Mouse (Mus musculus) macrophage (primary cell): ENCODE data around the gene Dixdc1. TPM values are rescaled to one million over a fixed set of nuclear protein-coding genes. Genes with fewer than 3 reads are reported as not detected.

Experiments
- H3K27ac ChIP-seq: fragments of 350-480 bp; formaldehyde crosslinking; 2 replicates; pipeline ENCODE4 v1.9.0; 2021
- H3K36me3 ChIP-seq: fragments of 350-480 bp; formaldehyde crosslinking; 2 replicates; pipeline ENCODE4 v1.9.0; 2021; ENCODE audit errors: inconsistent target
- H3K4me3 ChIP-seq: fragments of 350-480 bp; formaldehyde crosslinking; 2 replicates; pipeline ENCODE4 v1.9.0; 2021; ENCODE audit errors: inconsistent target
- H3K79me2 ChIP-seq: fragments of 350-480 bp; formaldehyde crosslinking; 2 replicates; pipeline ENCODE4 v1.9.0; 2021; ENCODE audit errors: inconsistent target
- WGBS: methylation state at CpG from one replicate; pipeline ENCODE4 v1.1.7; 2026; ENCODE audit warnings: inconsistent platforms; ENCODE audit not compliant: missing documents; 5-methylcytosine and 5-hydroxymethylcytosine counted together
- polyA plus RNA-seq: library from polyadenylated mRNA; stranded (reverse); fragments of 250-400 nt; gene quantifications from 3 replicates; pipeline ENCODE4 v1.2.4, GENCODE M21; 2018; ENCODE audit warnings: inconsistent platforms

Gene Dixdc1
- polyA plus RNA-seq, 1 experiment from 2014 or later = 0.03 TPM

DNA sequence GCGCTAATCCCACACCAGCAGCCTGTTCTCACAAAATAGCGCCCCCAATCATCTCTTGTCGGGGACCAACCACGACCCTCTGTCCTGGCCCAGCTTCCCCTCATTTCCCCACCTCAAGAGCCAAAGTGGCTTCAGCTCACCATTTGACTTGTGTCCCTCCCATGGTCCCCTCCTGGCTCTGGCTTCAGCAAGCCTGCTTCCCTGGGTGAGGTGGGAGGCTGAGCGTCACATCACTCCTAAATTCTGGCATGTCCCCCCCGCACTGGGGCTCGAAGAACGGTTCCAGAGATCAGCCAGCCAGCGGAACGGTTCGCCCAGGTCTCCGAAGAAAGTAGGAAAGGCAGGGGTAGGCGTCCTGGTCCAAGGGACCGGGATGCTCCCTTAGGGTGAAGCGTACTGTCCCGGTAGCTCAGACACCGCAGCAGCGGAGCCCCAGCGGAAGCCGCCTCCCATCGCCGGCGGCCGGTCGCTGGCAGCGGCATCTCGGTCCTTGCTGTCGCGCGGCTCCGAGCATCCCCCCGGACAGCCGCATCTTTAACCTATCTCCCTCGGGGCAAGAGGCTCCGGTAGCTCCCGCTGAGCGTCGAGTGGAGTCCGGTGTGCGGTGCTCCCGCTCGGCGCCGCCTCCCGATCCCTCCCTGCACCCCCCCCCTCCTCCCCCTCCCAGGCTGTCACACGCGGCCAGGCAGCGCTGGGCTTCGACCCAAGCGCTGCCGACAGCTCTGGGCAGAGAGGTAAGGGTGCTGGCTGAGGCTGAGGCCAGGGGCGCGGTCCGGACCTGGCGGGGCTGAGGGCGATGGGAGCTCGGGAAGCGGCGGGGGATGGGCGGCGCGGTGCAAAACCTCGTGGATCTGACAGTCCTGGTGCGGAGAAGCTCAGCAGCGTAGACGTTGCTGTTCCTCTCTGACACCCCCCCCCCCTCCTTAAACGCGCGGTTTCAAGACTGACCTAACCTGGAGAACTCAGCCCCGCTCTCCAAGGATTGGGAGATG is 40.6 kb downstream of the Dixdc1 start:
- Histone ChIP-seq H3K79me2 (no peaks in the 10 kb centered on the region), H3K36me3 (no peaks in the 10 kb centered on the region), H3K4me3 (no peak overlapping the region), H3K27ac (no peak overlapping the region)
- WGBS = 3% methylated on average over 63 of the region's 70 CpGs

DNA sequence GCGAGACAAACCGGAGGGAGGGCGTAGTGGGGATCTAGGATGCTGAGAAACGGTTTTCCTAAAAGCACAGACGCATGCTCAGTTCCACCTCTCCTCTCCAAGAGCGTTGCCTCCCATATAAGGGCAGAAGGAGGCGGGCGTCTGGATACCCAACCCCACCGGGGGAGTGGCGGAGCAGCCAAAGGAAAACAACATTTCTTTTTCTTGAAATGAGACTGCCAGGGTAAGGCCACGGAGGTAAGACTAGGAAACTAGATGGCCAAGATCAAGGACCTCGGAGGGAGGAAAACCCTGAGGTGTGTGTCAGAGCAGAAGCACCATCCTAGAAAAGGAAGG is 41.6 kb downstream of the Dixdc1 start:
- no peaks in the 10 kb centered on the region for H3K36me3 ChIP-seq
- H3K4me3 ChIP-seq = no peak overlapping the region
- 6% methylated on average over 12 of the region's 12 CpGs for WGBS
- no peak overlapping the region for H3K27ac ChIP-seq
- H3K79me2 ChIP-seq = no peaks in the 10 kb centered on the region

DNA sequence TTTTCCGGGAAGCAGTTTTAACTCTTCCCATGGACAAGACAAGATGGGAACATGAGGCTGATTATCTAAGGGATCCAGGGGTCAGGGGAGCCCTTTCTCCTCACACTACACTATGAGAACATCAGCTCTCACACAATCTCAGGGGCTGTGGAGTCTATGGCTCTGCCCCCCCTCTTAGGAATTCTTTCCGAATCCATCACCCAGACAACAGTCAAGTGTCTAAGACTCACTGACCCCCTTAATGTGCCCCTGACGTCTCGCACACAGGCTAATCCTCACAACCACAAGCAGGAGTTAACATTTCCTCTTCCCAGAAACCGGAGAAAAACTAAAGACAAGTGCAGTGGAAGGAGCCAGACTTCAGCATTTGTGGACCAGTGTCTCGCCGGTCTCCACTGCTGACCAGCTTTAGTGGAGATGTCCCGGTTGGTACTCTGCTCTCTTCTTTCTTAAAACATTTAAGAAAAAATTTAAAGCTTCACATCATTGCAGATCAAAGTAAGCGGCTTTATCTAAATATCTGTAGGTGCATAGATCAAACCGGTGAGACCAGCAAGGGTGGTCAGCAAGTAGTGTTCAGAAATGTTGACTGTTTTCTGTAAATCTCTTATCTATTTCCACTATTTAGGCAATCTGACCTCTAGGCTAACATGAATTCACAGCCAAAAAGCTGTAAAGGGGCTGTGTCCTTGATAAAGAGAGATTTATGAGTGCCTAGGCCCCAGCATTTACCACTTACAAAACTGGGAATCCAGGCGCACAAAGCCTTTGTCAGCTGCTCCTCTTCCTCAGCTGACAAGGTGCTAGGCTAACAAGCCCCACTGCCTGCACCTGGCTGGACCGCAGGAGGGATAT is 42.2 kb downstream of the Dixdc1 start:
- WGBS = 75% methylated on average over 12 of the region's 12 CpGs

DNA sequence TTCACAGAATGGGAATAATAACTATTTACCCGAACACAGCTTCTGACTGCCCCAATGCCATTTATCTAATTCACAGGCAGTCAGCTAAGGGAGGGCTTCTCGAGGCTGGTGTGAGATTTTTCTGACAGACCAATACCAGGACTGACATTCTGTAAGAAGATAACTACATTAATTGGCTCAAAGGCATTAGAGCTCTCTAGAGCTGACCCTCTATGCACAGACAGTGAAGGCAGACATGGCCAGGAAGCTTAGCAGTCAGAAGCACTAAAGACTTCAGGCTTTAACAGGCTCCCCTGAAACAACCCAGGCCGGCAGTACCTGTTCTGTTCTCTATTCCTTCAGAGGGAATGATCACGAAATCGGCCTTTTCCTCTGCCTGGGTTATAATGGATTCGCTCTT is 44.2 kb downstream of the Dixdc1 start:
- Histone ChIP-seq H3K4me3 (no peak overlapping the region), H3K27ac (no peak overlapping the region), H3K36me3 (no peaks in the 10 kb centered on the region), H3K79me2 (no peaks in the 10 kb centered on the region)
- WGBS = 93% methylated on average over 6 of the region's 6 CpGs

More for the DNA sequence above, 42.2 kb downstream of the Dixdc1 start:
- Histone ChIP-seq H3K4me3 (no peak overlapping the region), H3K36me3 (no peaks in the 10 kb centered on the region), H3K27ac (no peak overlapping the region), H3K79me2 (no peaks in the 10 kb centered on the region)

DNA sequence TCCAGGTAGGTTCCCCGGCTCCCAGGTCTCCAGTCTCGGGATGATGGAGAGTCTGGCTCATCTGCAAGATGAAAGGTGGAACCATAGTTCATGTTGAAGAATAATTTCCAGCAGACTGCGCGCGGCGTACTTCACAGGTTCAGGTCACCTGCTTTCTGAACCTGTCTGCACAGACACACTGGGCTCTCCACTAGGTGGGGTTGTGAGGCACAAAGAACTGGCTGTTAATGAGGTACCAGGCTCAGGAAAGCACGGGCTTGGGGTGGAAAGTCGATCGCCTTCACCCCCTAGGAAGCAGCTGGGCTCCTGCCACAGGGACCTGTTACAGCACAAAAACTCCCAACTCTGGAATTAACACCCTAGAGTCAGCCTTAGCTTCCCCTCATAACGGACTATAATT is 45.7 kb downstream of the Dixdc1 start:
- 17% methylated on average over 10 of the region's 10 CpGs for WGBS
- H3K27ac ChIP-seq = no peak overlapping the region
- no peaks in the 10 kb centered on the region for H3K36me3 ChIP-seq
- no peaks in the 10 kb centered on the region for H3K79me2 ChIP-seq
- H3K4me3 ChIP-seq = no peak overlapping the region

- Histone ChIP-seq H3K4me3 (no peak overlapping the region), H3K36me3 (no peaks in the 10 kb centered on the region), H3K79me2 (no peaks in the 10 kb centered on the region), H3K27ac (no peak overlapping the region)
- WGBS = 65% methylated on average over 13 of the region's 13 CpGs
Measured at GRCm38 (mm10) chr9:50692626-50693580, 46.4 kb downstream of the Dixdc1 start.

- no peaks in the 10 kb centered on the region for H3K36me3 ChIP-seq
- H3K4me3 ChIP-seq = no peak overlapping the region
- H3K27ac ChIP-seq = no peak overlapping the region
- H3K79me2 ChIP-seq = no peaks in the 10 kb centered on the region
- WGBS = 61% methylated on average over 6 of the region's 6 CpGs
Measured at GRCm38 (mm10) chr9:50686866-50687652, 52.3 kb downstream of the Dixdc1 start.

- H3K79me2 ChIP-seq = no peaks in the 10 kb centered on the region
- no peak overlapping the region for H3K27ac ChIP-seq
- no peak overlapping the region for H3K4me3 ChIP-seq
- 63% methylated on average over 7 of the region's 7 CpGs for WGBS
- H3K36me3 ChIP-seq = no peaks in the 10 kb centered on the region
Measured at GRCm38 (mm10) chr9:50681727-50682126, 57.6 kb downstream of the Dixdc1 start.

- H3K4me3 ChIP-seq = no peak overlapping the region
- no peaks in the 10 kb centered on the region for H3K79me2 ChIP-seq
- no peaks in the 10 kb centered on the region for H3K36me3 ChIP-seq
- 92% methylated on average over 1 of the region's 1 CpGs for WGBS
- H3K27ac ChIP-seq = no peak overlapping the region
Measured at GRCm38 (mm10) chr9:50679406-50679805, 59.9 kb downstream of the Dixdc1 start.

DNA sequence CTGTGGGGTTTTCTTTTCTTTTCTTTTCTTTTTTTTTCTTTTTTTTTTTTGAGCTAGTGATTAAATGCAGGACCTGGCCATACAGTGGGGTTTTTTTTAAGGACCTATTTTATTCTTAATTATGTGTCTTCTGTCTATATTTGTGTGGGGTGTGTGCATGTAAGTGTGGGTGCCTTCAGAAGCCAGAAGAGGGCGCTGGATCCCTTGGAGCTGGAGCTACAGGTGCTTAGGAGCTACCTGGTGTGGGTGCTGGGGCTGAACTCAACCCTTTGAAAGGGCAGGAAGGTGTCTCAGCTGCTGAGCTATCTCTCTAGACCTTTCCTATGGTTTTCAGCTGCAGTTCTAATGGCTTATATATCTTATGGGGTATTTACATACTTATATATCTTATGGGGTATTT is 64.5 kb downstream of the Dixdc1 start:
- Histone ChIP-seq H3K27ac (no peak overlapping the region), H3K79me2 (no peaks in the 10 kb centered on the region), H3K4me3 (no peak overlapping the region), H3K36me3 (no peaks in the 10 kb centered on the region)
- WGBS = 27% methylated on average over 1 of the region's 1 CpGs

DNA sequence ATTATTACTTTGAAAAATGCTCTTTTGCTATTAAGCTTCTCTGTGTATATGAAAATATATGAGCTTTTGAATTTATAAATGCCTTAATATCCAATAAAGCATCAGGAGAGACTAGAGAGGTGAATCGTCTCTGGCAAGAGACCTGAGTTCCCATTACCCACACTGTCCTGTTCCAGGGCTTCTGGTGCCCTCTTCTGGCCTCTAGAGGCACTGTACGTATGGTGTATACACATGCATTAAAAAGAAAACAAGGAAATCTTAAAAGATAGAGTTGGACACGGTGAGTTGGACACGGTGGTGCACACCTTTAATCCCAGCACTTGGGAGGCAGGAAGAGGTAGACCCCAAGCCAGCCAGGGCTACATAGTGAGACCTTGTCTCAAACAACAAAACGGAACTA is 68.6 kb downstream of the Dixdc1 start:
- no peak overlapping the region for H3K4me3 ChIP-seq
- H3K79me2 ChIP-seq = no peaks in the 10 kb centered on the region
- no peaks in the 10 kb centered on the region for H3K36me3 ChIP-seq
- H3K27ac ChIP-seq = no peak overlapping the region
- 31% methylated on average over 5 of the region's 5 CpGs for WGBS

DNA sequence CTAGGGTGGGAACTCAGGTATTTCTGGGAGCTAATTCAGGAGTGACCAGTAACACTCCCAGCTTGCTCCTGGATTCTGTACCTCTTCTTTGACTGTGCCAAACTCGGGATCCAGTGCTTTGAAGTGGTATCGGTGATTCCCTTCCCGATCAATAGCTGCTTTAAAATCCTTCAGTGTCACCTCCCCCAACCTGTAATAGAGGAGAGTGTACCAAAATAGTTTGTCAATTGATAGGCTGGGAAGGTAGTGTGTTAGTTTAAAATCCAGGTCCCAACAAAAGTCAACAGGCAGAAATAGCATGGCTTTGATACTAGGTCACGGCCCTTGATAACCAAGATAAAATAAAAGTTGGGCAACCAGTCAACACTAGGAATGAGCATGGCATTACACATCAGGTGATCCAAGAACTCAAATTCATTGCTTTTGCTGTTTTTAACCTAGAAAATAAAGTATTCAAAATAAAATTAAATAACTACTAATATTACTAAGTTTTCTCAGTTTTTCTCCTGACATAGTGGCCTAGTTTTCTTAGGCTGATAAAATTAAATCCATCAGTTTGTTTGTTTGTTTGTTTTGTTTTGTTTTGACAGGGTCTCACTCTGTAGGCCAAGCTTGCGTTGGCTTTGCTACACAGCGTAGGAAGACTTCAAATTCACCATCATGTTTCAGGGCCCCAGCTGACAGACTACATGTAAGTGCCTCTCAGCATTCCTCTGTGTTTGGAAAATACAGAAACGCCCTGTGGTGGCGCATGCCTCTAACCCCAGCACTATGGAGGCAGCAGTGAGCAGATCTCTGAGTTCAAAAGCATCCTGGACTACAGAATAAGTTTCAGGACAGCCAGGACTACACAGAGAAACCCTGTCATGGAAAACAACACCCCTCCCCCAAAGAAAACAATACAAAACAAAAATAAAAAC is 71.5 kb downstream of the Dixdc1 start:
- Histone ChIP-seq H3K27ac (no peak overlapping the region), H3K4me3 (no peak overlapping the region), H3K79me2 (no peaks in the 10 kb centered on the region), H3K36me3 (no peaks in the 10 kb centered on the region)
- 81% methylated on average over 8 of the region's 8 CpGs for WGBS

DNA sequence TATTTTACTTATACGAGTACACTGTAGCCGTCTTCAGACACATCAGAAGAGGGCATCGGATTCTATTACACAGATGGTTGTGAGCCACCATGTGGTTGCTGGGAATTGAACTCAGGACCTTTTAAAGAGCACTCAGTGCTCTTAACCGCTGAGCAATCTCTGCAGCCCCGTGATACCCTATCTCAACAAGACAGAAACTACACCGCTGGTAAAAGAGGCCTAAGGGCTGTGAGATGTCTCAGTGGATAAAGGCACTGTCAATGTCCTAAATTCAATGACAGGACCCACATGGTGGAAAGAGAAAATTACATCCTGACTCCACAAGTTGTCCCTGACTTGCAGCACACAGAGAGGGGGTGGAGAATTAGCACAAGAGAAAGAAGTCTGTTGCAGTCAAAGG is 72.9 kb downstream of the Dixdc1 start:
- Histone ChIP-seq H3K79me2 (no peaks in the 10 kb centered on the region), H3K36me3 (no peaks in the 10 kb centered on the region), H3K4me3 (no peak overlapping the region), H3K27ac (no peak overlapping the region)
- 93% methylated on average over 6 of the region's 6 CpGs for WGBS
